Mouse (Mus musculus): Measurements from ENCODE around the gene Zfp553. TPM values are rescaled to one million over a fixed set of nuclear protein-coding genes. Genes with fewer than 3 reads are reported as not detected.

Gene Zfp553
- total and polyA plus RNA-seq, 2 experiments from 2014 or later: 33.9 to 41.0 TPM

DNA sequence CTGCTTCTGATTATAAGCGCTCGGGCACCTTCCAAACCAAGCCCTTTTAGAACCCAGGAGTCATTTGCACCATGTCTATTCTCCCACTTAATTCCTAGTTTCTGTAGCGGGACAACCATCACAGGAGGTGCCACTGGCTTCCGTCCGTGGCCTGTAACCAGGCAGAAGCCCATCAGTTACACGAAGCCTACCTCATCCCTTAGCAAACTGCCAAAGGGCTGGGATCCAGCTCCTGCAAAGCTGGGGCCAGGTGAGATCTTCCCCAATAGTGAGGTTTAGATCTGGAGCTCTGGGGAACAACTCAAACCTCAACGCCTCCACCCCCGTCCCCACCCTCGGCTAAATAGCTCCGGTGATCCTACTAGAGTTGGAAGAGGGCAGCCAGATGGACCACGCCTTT is 36.4 kb upstream of the Zfp553 start:
- Histone ChIP-seq H3K27me3 (ENCODE audit: insufficient read depth, low read length) (no peaks in the 10 kb centered on the region), H3K4me2 (ENCODE audit: low read depth, low read length) (peak overlapping the region; percentile 68), H3K36me3 (ENCODE audit: insufficient read depth, low read length) (peaks cover 44% of the 10 kb centered on the region), H3K9me3 (ENCODE audit: low read length) (no peaks in the 10 kb centered on the region), H3K4me1 (ENCODE audit: insufficient read depth, low read length) (peaks cover 17% of the 10 kb centered on the region), H3K4me3 (ENCODE audit: low read length) (peak overlapping the region; percentile 62), H3K27ac (peak overlapping the region; percentile 73), H3K9ac (replicated peaks; ENCODE audit: low read length) (peak overlapping the region; percentile 74)
- WGBS: 57% methylated on average over 11 of the region's 11 CpGs
- ATAC-seq (no peak), DNase-seq (ENCODE audit: low spot score) (no peak)
- TF ChIP-seq CTCF (IDR thresholded peaks at IDR 0.05; ENCODE audit: low read depth): no peak

DNA sequence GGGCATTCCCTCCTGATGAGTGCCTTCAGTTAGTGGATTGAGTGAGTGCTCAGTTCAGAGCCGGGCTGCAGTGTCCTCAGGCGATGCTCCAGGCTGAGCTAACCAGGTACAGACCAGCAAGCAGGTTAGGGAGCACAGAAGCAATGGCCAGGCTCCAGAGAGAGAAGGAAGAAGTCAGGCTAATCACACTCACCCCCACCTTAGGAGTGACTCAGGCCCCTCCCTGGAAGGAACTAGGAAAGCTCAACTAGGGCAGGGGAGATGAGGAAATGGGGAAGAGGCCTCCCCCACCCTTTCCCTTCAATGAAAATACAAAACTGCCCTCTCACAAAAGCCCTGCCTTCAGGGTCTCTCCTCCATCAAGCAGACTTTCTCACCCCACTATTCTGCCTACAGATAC is 26.3 kb upstream of the Zfp553 start:
- Histone ChIP-seq H3K4me1 (ENCODE audit: insufficient read depth, low read length) (peaks cover 7% of the 10 kb centered on the region), H3K27ac (no peak overlapping the region), H3K9me3 (ENCODE audit: low read length) (no peaks in the 10 kb centered on the region), H3K9ac (replicated peaks; ENCODE audit: low read length) (peak overlapping the region; percentile 81), H3K4me3 (ENCODE audit: low read length) (peak overlapping the region; percentile 76), H3K27me3 (ENCODE audit: insufficient read depth, low read length) (no peaks in the 10 kb centered on the region), H3K36me3 (ENCODE audit: insufficient read depth, low read length) (no peaks in the 10 kb centered on the region), H3K4me2 (ENCODE audit: low read depth, low read length) (peak overlapping the region; percentile 98)
- 61% methylated on average over 2 of the region's 2 CpGs for WGBS
- DNase-seq (ENCODE audit: low spot score) (no peak), ATAC-seq (no peak)
- TF ChIP-seq CTCF (IDR thresholded peaks at IDR 0.05; ENCODE audit: low read depth): no peak

DNA sequence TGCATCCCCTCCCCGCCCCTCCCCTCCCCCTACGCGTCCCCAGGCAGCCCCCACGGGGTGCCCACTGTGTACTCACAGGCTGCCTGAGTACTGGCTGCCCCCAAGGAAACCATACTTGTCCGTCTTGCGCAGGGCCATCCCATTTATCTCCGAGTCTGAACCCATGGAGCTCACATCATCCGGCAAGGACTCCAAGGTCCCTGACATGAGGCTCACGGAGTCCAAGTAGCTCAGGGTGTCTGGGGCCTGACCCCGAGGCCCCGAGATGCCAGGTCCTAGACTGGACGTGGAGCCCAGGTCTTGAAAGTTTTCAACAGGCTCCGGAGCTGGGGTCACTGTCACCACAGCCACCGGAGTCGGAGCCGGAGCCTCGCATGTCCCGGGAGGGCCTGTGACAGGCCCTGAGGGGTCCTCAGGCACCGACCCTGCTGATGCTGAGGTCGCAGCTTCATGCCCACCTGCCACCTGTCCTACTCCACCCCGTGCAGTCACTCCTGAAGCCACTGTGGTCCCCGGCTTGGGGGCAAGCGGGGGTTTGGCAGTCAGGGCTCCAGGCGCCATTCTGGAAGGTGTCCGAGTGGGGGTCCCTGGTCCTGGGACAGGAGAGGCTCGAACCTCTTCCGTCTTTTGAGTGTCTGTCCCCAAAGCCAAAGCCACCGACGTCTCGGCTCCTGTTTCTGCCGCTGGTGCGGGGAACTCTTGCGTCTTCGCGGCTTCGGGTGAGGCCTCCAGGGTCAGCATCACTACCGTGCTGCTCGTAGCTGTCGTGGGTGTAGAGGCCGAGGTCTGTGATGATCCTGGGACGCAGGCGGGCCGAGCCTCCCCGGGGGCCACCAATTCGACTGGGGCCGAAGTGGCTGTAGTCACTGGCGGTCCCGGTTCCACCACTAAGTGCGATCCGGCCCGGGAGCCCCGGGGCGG is 25.2 kb upstream of the Zfp553 start:
- Histone ChIP-seq H3K36me3 (ENCODE audit: insufficient read depth, low read length) (no peaks in the 10 kb centered on the region), H3K4me1 (ENCODE audit: insufficient read depth, low read length) (peaks cover 7% of the 10 kb centered on the region), H3K4me2 (ENCODE audit: low read depth, low read length) (peak overlapping the region; percentile 98), H3K27ac (peak overlapping the region; percentile 84), H3K4me3 (ENCODE audit: low read length) (peak overlapping the region; percentile 76), H3K27me3 (ENCODE audit: insufficient read depth, low read length) (no peaks in the 10 kb centered on the region), H3K9me3 (ENCODE audit: low read length) (no peaks in the 10 kb centered on the region), H3K9ac (replicated peaks; ENCODE audit: low read length) (peak overlapping the region; percentile 81)
- TF ChIP-seq CTCF (IDR thresholded peaks at IDR 0.05; ENCODE audit: low read depth): no peak
- no peak for ATAC-seq
- WGBS: under 1% methylated on average over 52 of the region's 53 CpGs
- DNase-seq (ENCODE audit: low spot score): no peak

DNA sequence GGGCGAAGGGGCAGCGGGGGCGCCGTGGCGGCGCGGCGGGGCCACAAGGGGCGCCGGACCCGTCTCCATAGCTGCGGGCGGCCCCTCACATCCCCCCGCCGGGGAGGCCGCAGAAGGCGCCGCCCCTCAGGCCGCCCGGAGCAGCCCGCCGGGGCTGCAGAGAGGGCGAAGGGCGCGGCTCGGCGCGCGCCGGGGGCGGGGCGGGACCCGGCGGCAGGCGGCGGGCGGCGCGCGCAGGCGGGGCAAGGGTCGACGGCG is 24.6 kb upstream of the Zfp553 start, which contains the start of gene Tbc1d10b:
Gene Tbc1d10b (minus strand): TSS at position 174 of the 258 bp plus-strand sequence.
- peaks cover 7% of the 10 kb centered on the region for H3K4me1 ChIP-seq (ENCODE audit: insufficient read depth, low read length)

DNA sequence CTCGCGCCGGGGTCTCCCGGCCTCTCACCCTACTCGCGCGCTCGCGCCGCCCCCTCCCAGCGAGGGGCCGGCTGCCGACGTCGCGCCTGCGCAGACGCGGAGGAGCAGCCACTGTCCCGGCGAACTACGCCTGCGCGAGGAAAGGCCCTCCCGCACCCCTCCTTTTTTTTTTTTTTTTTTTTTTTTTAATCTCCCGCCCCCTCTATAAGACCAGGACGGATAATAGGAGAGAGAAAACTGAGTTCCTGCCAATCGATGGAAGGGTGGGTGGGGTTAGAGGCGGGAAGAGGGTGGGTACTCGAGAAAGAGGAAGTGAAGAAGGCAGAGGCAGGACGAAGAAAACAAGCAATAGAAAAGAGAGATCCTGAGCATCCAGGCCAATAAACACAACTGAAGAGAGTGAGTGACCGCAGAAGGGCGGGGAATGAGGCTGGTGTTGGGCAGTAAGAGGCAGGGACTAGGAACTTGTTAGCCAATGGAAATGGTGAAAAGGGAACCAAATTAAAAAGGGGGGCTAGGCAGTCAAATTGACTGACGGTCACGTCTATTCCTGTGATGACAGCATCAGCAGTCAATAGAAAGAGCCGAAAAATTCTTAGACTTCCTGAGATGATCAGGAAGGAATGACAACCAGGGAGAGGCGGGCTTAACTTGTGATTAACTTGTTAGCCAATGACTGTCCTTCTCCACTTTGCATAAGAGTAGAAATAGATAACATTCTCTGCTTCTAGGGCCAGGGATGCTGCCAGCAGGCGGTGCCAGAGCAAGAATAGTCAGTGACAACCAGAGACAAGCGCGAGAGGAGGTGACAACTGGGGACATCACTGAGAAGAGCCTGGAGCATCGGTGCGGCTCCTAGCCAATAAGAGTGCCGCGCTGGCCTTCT is 24.1 kb upstream of the Zfp553 start, which contains the start of gene Mylpf:
Gene Mylpf (plus strand): TSS at position 338 of the 886 bp plus-strand sequence.
- H3K4me1 ChIP-seq (ENCODE audit: insufficient read depth, low read length): peaks cover 7% of the 10 kb centered on the region
- H3K4me3 ChIP-seq (ENCODE audit: low read length): peak within 1 kb of the TSS; percentile 76
- TF ChIP-seq CTCF (IDR thresholded peaks at IDR 0.05; ENCODE audit: low read depth): peak; percentile 77
- DNase-seq (ENCODE audit: low spot score) (peak; percentile 97), ATAC-seq (peak; percentile 97)
- no peaks in the 10 kb centered on the region for H3K36me3 ChIP-seq (ENCODE audit: insufficient read depth, low read length)
- peak within 1 kb of the TSS; percentile 81 for H3K9ac ChIP-seq (replicated peaks; ENCODE audit: low read length)
- H3K27ac ChIP-seq: peak within 1 kb of the TSS; percentile 84
- H3K27me3 ChIP-seq (ENCODE audit: insufficient read depth, low read length): no peaks in the 10 kb centered on the region
- WGBS: under 1% methylated on average over 31 of the region's 44 CpGs
- H3K9me3 ChIP-seq (ENCODE audit: low read length): no peaks in the 10 kb centered on the region
- peak within 1 kb of the TSS; percentile 98 for H3K4me2 ChIP-seq (ENCODE audit: low read depth, low read length)

More for the DNA sequence above, 24.6 kb upstream of the Zfp553 start, which contains the start of gene Tbc1d10b:
- H3K4me3 ChIP-seq (ENCODE audit: low read length): peak within 1 kb of the TSS; percentile 76
- DNase-seq (ENCODE audit: low spot score): no peak
- H3K4me2 ChIP-seq (ENCODE audit: low read depth, low read length): peak within 1 kb of the TSS; percentile 98
- no peaks in the 10 kb centered on the region for H3K36me3 ChIP-seq (ENCODE audit: insufficient read depth, low read length)
- no peak for TF ChIP-seq CTCF (IDR thresholded peaks at IDR 0.05; ENCODE audit: low read depth)
- under 1% methylated on average over 43 of the region's 44 CpGs for WGBS
- ATAC-seq: no peak; the same call in 1 of the 2 replicates
- no peaks in the 10 kb centered on the region for H3K9me3 ChIP-seq (ENCODE audit: low read length)
- peak within 1 kb of the TSS; percentile 81 for H3K9ac ChIP-seq (replicated peaks; ENCODE audit: low read length)
- no peaks in the 10 kb centered on the region for H3K27me3 ChIP-seq (ENCODE audit: insufficient read depth, low read length)
- peak within 1 kb of the TSS; percentile 84 for H3K27ac ChIP-seq

DNA sequence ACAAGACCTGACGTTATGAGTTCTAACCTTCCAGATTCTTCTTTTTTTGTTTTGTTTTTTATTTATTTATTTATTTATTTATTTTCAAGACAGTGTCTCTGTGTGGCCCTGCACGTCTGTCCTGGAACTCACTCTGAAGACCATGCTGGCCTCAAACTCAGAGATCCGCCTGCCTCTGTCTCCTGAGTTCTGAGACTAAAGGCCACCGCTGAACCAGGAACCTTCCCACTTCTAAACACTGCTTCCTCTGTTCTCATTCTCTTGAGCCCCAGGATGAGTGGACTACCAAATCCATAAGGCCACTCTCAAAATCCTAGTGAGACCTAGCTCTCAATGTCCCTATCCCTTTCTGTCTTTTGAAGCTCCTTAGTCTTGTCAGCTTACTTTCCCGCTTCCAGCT is 23.0 kb upstream of the Zfp553 start:
- Histone ChIP-seq H3K27me3 (ENCODE audit: insufficient read depth, low read length) (no peaks in the 10 kb centered on the region), H3K9ac (replicated peaks; ENCODE audit: low read length) (no peak overlapping the region), H3K9me3 (ENCODE audit: low read length) (no peaks in the 10 kb centered on the region), H3K36me3 (ENCODE audit: insufficient read depth, low read length) (no peaks in the 10 kb centered on the region), H3K4me3 (ENCODE audit: low read length) (peak overlapping the region; percentile 76), H3K4me1 (ENCODE audit: insufficient read depth, low read length) (peaks cover 7% of the 10 kb centered on the region), H3K27ac (peak overlapping the region; percentile 76; the same call in 1 of the 2 replicates), H3K4me2 (ENCODE audit: low read depth, low read length) (peak overlapping the region; percentile 57)
- WGBS: 78% methylated on average over 5 of the region's 5 CpGs
- DNase-seq (ENCODE audit: low spot score): no peak
- no peak for ATAC-seq
- TF ChIP-seq CTCF (IDR thresholded peaks at IDR 0.05; ENCODE audit: low read depth): no peak
